Mouse (Mus musculus) intestine, embryonic 16.5 days (tissue): ENCODE measurements around the gene Dcakd. TPM values are rescaled to one million over a fixed set of nuclear protein-coding genes. Genes with fewer than 3 reads are reported as not detected.

Source experiments
- microRNA-seq: library from miRNA; unstranded; fragments of <30 nt; microRNA quantifications from one replicate; pipeline ENCODE4, GENCODE M21; 2016
- polyA plus RNA-seq: library from polyadenylated mRNA; unstranded; fragments of >200 nt; fragmentation: Nextera tagmentation; extraction: Ambion mirVana; gene quantifications from 2 replicates; pipeline ENCODE4 v1.2.1, GENCODE M21; 2015

The Dcakd gene
- polyA plus RNA-seq, 1 experiment from 2014 or later = 92.7 TPM

Small RNAs within 50 kb of the gene (microRNA-seq; reads per million reads assigned to microRNA genes)
- not detected for gene Mir6931

Other genes starting within 250 kb of the Dcakd start
- 24.9 and 26.2 TPM in 2 replicates for gene Gjc1, start 208.6 kb downstream of the Dcakd start, polyA plus RNA-seq
- gene Higd1b, start 192.5 kb downstream of the Dcakd start, polyA plus RNA-seq = 0.55 and 0.62 TPM in 2 replicates
- 123 and 140 TPM in 2 replicates for gene Eftud2, start 147.3 kb downstream of the Dcakd start, polyA plus RNA-seq
- 0.26 and 0.91 TPM in 2 replicates for gene Ccdc103, start 147.1 kb downstream of the Dcakd start, polyA plus RNA-seq
- gene Fam187a, start 143.2 kb downstream of the Dcakd start, polyA plus RNA-seq = not detected in 2 replicates
- gene Gfap, start 127.4 kb downstream of the Dcakd start, polyA plus RNA-seq = 0.09 and 0.38 TPM in 2 replicates
- gene Kif18b, start 103.2 kb downstream of the Dcakd start, polyA plus RNA-seq = 6.8 and 7.4 TPM in 2 replicates
- 0.53 and 2.3 TPM in 2 replicates for gene C1ql1, start 81.6 kb downstream of the Dcakd start, polyA plus RNA-seq
- 55.9 and 59.6 TPM in 2 replicates for gene Nmt1, start 143 bp downstream of the Dcakd start, polyA plus RNA-seq
- 2.1 and 2.3 TPM in 2 replicates for gene Plcd3, start 73.3 kb upstream of the Dcakd start, polyA plus RNA-seq
- gene Acbd4, start 73.3 kb upstream of the Dcakd start, polyA plus RNA-seq = 30.4 and 32.5 TPM in 2 replicates
- gene Hexim1, start 87.9 kb upstream of the Dcakd start, polyA plus RNA-seq = 4.2 and 4.6 TPM in 2 replicates
- gene Hexim2, start 104.1 kb upstream of the Dcakd start, polyA plus RNA-seq = 5.8 TPM in 2 replicates
- 2.2 and 2.3 TPM in 2 replicates for gene Fmnl1, start 142.8 kb upstream of the Dcakd start, polyA plus RNA-seq
- 0.57 and 0.83 TPM in 2 replicates for gene 1700023F06Rik, start 180.2 kb upstream of the Dcakd start, polyA plus RNA-seq
- gene Spata32, start 190.1 kb upstream of the Dcakd start, polyA plus RNA-seq = not detected in 2 replicates
- gene Map3k14, start 239.1 kb upstream of the Dcakd start, polyA plus RNA-seq = 3.1 TPM in 2 replicates